Mouse (Mus musculus): Measurements from ENCODE around the gene Cd200r1. TPM values are rescaled to one million over a fixed set of nuclear protein-coding genes. Genes with fewer than 3 reads are reported as not detected.

Cd200r1 gene
- polyA plus RNA-seq, 1 experiment from 2014 or later, result 3.9 TPM

DNA sequence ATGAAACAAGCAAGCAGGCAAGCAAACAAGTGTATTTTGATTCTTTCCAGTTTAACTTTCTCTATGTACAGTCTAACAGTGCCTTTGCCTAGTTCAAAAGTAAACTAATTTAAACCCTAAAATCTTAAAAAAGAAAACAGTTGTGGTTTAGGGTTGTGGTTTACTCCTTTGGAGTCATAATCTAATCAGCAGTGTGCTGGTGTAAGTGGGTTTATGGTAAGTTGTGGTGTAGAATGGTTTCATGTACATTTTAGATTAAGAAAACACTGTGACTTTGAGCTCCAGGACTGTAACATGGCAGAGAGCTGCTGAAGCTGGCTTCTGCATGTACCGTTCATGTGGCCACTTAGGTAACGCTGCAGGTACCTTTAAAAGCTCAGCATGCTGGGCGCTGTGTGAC is 38.0 kb upstream of the Cd200r1 start:
- Histone ChIP-seq H3K27me3 (replicated peaks) (no peaks in the 10 kb centered on the region), H3K9ac (no peak overlapping the region), H3K9me3 (replicated peaks) (no peaks in the 10 kb centered on the region), H3K36me3 (peaks cover 54% of the 10 kb centered on the region), H3K4me1 (peaks cover 45% of the 10 kb centered on the region), H3K4me2 (no peak overlapping the region), H3K4me3 (no peak overlapping the region), H3K27ac (no peak overlapping the region)
- no peak for ATAC-seq
- 68% methylated on average over 3 of the region's 3 CpGs for WGBS (ENCODE audit: insufficient replicate concordance)

DNA sequence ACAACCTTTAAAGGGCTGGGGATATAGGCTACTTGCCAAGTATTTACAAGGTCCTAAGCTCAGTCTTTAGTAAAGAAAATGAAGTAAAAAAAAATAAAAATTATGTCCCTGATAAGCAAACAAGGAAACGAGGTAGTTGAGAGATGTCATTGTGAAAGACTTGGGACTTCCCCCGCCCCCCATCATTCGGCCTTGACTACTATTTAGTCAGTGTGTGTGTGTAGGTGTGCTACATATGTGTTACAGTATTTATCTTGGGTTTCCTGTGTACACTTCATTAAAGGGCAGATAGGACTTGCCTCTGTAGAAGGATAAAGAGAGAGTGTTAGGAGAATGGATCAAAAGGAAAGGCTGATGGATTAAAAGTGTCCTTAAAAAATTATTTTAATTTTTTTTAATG is 31.5 kb upstream of the Cd200r1 start:
- H3K9ac ChIP-seq, result no peak overlapping the region
- no peaks in the 10 kb centered on the region for H3K9me3 ChIP-seq (replicated peaks)
- H3K27ac ChIP-seq, result no peak overlapping the region
- H3K36me3 ChIP-seq, result peaks cover 100% of the 10 kb centered on the region
- no peak for ATAC-seq
- no peaks in the 10 kb centered on the region for H3K4me1 ChIP-seq
- WGBS (ENCODE audit: insufficient replicate concordance), result 66% methylated on average over 3 of the region's 3 CpGs
- no peak overlapping the region for H3K4me2 ChIP-seq
- H3K4me3 ChIP-seq, result no peak overlapping the region
- no peaks in the 10 kb centered on the region for H3K27me3 ChIP-seq (replicated peaks)

GRCm38 (mm10) chr16:44735676-44736075 is 29.9 kb upstream of the Cd200r1 start:
- no peak overlapping the region for H3K9ac ChIP-seq
- ATAC-seq, result no peak
- H3K36me3 ChIP-seq, result peaks cover 96% of the 10 kb centered on the region
- no peak overlapping the region for H3K4me2 ChIP-seq
- H3K4me3 ChIP-seq, result no peak overlapping the region
- WGBS (ENCODE audit: insufficient replicate concordance), result 83% methylated on average over 5 of the region's 5 CpGs
- H3K27ac ChIP-seq, result no peak overlapping the region
- no peaks in the 10 kb centered on the region for H3K9me3 ChIP-seq (replicated peaks)
- H3K4me1 ChIP-seq, result no peaks in the 10 kb centered on the region
- H3K27me3 ChIP-seq (replicated peaks), result no peaks in the 10 kb centered on the region

- Histone ChIP-seq H3K27me3 (replicated peaks) (no peaks in the 10 kb centered on the region), H3K36me3 (peaks cover 95% of the 10 kb centered on the region), H3K9ac (no peak overlapping the region), H3K27ac (no peak overlapping the region), H3K4me2 (no peak overlapping the region), H3K4me3 (no peak overlapping the region), H3K4me1 (no peaks in the 10 kb centered on the region), H3K9me3 (replicated peaks) (no peaks in the 10 kb centered on the region)
- WGBS (ENCODE audit: insufficient replicate concordance), result 80% methylated on average over 4 of the region's 4 CpGs
- ATAC-seq, result no peak
Measured at GRCm38 (mm10) chr16:44736118-44736517, 29.4 kb upstream of the Cd200r1 start.

DNA sequence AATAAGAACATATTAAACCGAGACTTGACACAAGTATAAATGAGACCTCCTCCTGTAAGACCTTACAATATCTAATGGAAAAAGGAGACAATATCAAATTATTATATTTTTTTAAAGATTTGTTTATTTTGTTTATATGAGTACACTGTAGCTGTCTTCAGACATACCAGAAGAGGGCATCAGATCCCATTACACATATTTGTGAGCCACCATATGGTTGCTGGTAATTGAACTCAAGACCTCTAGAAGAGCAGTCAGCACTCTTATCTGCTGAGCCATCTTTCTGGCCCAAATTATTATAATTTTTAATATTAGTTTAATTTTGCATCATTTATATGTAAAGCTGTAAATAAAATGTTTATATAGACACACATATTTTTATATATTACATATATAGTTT is 22.8 kb upstream of the Cd200r1 start:
- Histone ChIP-seq H3K4me3 (no peak overlapping the region), H3K4me2 (no peak overlapping the region), H3K27ac (no peak overlapping the region), H3K9me3 (replicated peaks) (no peaks in the 10 kb centered on the region), H3K27me3 (replicated peaks) (no peaks in the 10 kb centered on the region), H3K36me3 (peaks cover 43% of the 10 kb centered on the region), H3K9ac (no peak overlapping the region), H3K4me1 (peaks cover 20% of the 10 kb centered on the region)
- no peak for ATAC-seq
- 76% methylated on average over 1 of the region's 1 CpGs for WGBS (ENCODE audit: insufficient replicate concordance)

DNA sequence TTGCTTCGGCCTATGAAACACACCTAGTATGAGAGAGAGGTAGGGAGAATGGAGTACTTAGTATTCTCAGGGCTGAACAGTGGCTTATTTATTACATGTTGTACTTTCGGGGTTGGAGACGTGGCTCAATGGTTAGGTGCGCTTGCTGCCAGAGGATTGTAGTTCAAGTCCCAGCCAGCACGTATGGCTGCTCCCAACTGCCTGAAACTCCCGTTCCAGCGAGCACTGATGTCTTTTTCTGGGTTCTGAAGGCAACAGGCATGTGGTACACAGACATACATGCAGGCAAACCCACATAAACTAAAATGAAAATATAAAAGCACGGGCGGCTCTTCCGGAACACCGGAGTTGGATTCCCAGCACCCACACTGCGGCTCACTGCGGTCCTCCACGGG is 20.1 kb upstream of the Cd200r1 start:
- Histone ChIP-seq H3K27ac (peak overlapping the region; percentile 92), H3K4me2 (peak overlapping the region; percentile 86), H3K4me1 (peaks cover 33% of the 10 kb centered on the region), H3K9ac (peak overlapping the region; percentile 81), H3K27me3 (replicated peaks) (no peaks in the 10 kb centered on the region), H3K36me3 (peaks cover 18% of the 10 kb centered on the region), H3K9me3 (replicated peaks) (no peaks in the 10 kb centered on the region), H3K4me3 (peak overlapping the region; percentile 77)
- WGBS (ENCODE audit: insufficient replicate concordance), result 6% methylated on average over 14 of the region's 14 CpGs
- peak; percentile 37; the same call in 1 of the 2 replicates for ATAC-seq

DNA sequence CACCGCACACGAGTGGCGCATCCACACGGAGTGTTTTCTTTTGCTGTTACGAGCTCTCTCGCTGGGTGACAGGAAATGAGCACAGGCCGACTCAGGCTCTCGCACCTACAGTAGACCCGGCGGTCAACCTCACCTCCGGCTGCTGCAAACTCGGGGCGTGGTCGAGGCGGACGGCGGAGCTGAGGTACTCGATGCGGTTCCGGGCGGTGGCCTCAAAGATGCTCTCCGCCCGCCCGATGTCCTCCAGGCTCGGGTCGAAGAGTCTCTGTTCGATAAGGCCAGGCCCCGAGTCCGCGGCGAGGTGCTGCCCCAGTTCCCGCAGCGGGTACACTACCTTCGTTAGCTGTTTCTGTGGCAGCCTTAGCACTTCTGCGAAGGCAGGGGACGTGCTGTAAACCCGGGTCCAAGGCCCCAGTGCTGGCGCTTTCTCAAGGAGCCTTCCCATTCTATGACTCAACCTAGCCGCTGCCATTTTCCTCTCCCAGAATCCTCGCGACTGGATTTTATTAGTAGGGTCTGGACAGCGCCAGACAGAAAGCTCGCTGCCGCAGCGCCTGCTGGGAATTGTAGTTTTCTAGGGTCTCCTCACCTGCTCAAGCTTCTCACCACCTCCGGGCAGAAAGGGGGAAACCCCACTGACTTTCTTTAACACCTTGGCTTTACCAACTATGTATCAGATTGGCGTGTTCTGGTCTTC is 19.5 kb upstream of the Cd200r1 start, which contains the start of gene Gtpbp8:
TSS of gene Gtpbp8 (minus strand) at position 498 of the 697 bp plus-strand sequence.
- peaks cover 33% of the 10 kb centered on the region for H3K4me1 ChIP-seq
- WGBS (ENCODE audit: insufficient replicate concordance), result 1% methylated on average over 47 of the region's 47 CpGs
- H3K9me3 ChIP-seq (replicated peaks), result no peaks in the 10 kb centered on the region
- H3K36me3 ChIP-seq, result peaks cover 14% of the 10 kb centered on the region
- ATAC-seq, result peak; percentile 95
- peak within 1 kb of the TSS; percentile 86 for H3K4me2 ChIP-seq
- H3K27ac ChIP-seq, result peak within 1 kb of the TSS; percentile 92
- H3K4me3 ChIP-seq, result peak within 1 kb of the TSS; percentile 77
- H3K9ac ChIP-seq, result peak within 1 kb of the TSS; percentile 81
- no peaks in the 10 kb centered on the region for H3K27me3 ChIP-seq (replicated peaks)

DNA sequence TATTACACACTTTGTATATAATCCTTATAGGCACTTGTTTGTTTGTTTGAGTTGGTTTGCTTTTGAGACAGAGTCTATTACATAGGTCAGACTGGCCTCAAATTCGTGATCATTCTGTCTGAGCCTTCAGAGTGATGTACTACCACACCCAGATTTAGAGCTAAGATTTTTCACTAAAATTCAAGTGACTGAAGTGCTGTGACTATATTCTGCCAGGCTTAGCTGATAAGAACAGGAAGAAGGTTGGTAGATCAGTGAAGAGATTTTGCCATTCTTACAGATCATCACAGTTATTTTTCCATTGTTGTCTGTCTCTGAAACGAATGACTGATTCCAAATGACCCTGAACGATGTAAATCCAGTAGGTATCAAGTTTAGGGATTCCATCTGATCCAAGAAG is 17.5 kb upstream of the Cd200r1 start:
- H3K4me2 ChIP-seq, result no peak overlapping the region
- no peak for ATAC-seq
- no peak overlapping the region for H3K27ac ChIP-seq
- no peak overlapping the region for H3K9ac ChIP-seq
- no peak overlapping the region for H3K4me3 ChIP-seq
- no peaks in the 10 kb centered on the region for H3K27me3 ChIP-seq (replicated peaks)
- H3K9me3 ChIP-seq (replicated peaks), result no peaks in the 10 kb centered on the region
- peaks cover 3% of the 10 kb centered on the region; the same call in 1 of the 2 replicates for H3K36me3 ChIP-seq
- peaks cover 33% of the 10 kb centered on the region for H3K4me1 ChIP-seq
- 50% methylated on average over 3 of the region's 3 CpGs for WGBS (ENCODE audit: insufficient replicate concordance)

DNA sequence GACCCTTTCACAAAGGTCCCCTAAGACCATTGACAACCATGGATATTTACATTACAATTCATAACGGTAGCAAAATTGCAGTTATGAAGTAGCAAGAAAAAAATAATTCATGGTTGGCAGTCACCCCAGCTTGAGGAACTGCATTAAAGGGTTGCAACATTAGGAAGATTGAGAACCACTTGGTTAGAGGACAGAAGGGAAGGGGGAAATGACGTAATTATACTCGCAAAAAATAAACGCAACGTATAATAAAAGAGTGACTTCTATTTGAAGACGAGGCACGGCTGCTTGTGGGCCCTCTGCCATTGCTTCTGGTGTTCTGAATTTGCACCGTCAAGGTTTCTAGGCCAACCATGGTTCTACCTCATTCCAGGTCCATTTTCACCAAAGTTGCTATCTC is 7.8 kb upstream of the Cd200r1 start:
- Histone ChIP-seq H3K9me3 (replicated peaks) (no peaks in the 10 kb centered on the region), H3K4me1 (no peaks in the 10 kb centered on the region), H3K27ac (no peak overlapping the region), H3K36me3 (no peaks in the 10 kb centered on the region), H3K27me3 (replicated peaks) (no peaks in the 10 kb centered on the region), H3K4me3 (no peak overlapping the region), H3K9ac (no peak overlapping the region), H3K4me2 (no peak overlapping the region)
- 73% methylated on average over 8 of the region's 8 CpGs for WGBS (ENCODE audit: insufficient replicate concordance)
- ATAC-seq, result no peak

DNA sequence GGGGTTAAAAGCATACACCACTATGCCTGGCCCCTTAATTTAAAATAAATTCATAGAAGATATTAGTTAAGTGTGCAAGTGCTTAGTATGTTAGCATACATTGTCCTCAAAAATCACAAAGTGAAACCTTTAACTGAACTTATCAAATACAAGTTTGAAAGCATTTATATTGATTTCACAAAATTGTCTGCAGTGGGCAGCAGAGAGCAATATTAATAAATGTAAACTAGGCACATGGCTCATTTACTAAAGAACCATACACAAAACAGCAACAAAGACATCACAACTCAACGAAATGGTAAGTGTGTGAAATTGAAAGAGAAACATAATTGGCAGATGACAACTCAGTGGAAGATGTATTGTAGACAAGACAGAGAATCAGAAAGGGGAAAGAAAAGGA is 3.7 kb upstream of the Cd200r1 start:
- Histone ChIP-seq H3K4me3 (no peak overlapping the region), H3K9me3 (replicated peaks) (no peaks in the 10 kb centered on the region), H3K9ac (no peak overlapping the region), H3K36me3 (no peaks in the 10 kb centered on the region), H3K27me3 (replicated peaks) (no peaks in the 10 kb centered on the region), H3K4me1 (peaks cover 20% of the 10 kb centered on the region; the same call in 1 of the 2 replicates), H3K27ac (no peak overlapping the region), H3K4me2 (no peak overlapping the region)
- WGBS (ENCODE audit: insufficient replicate concordance), result 24% methylated on average over 1 of the region's 1 CpGs
- no peak for ATAC-seq

DNA sequence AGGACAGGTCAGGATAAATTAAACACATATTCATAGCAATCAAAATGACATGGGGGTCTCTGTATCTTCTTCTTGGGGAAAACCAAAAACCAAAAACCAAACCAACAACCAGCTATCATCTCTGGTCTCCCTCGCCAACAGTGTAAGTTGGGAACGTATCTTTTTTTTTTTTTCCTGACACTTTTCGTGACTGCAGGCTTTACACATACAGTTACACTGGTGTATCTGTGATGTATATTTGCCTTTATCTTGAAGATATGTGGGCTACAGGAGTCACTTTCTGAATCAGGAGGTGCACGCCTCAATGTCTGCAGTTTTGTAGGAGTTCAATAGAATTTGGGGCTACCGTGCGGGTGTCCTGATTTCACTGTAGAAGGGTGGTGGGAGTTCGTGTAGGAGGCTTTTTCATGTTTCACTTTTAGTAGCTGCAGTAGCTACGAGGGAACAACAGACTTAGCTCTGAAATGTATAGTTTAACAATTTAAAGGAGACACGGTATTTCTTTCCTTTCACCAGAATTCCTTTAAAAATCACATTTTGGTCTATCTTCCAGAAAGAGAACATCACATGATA is 870 bp downstream of the Cd200r1 start:
- no peaks in the 10 kb centered on the region for H3K36me3 ChIP-seq

GRCm38 (mm10) chr16:44767506-44767905 is 2.0 kb downstream of the Cd200r1 start:
- H3K9ac ChIP-seq, result no peak overlapping the region
- ATAC-seq, result no peak
- H3K27me3 ChIP-seq (replicated peaks), result no peaks in the 10 kb centered on the region
- H3K4me2 ChIP-seq, result no peak overlapping the region
- H3K9me3 ChIP-seq (replicated peaks), result no peaks in the 10 kb centered on the region
- no peaks in the 10 kb centered on the region for H3K36me3 ChIP-seq
- H3K4me3 ChIP-seq, result no peak overlapping the region
- WGBS (ENCODE audit: insufficient replicate concordance), result 66% methylated on average over 7 of the region's 7 CpGs
- H3K27ac ChIP-seq, result no peak overlapping the region
- peaks cover 32% of the 10 kb centered on the region; the same call in 1 of the 2 replicates for H3K4me1 ChIP-seq

More for the DNA sequence above, 870 bp downstream of the Cd200r1 start:
- Histone ChIP-seq H3K9ac (peak overlapping the region; percentile 58; the same call in 1 of the 2 replicates), H3K27ac (no peak overlapping the region), H3K4me2 (peak overlapping the region; percentile 71), H3K4me3 (peak overlapping the region; percentile 58), H3K4me1 (peaks cover 30% of the 10 kb centered on the region; the same call in 1 of the 2 replicates), H3K9me3 (replicated peaks) (no peaks in the 10 kb centered on the region), H3K27me3 (replicated peaks) (no peaks in the 10 kb centered on the region)
- ATAC-seq, result no peak
- WGBS (ENCODE audit: insufficient replicate concordance), result 32% methylated on average over 9 of the region's 9 CpGs

Data from liver, embryonic 12.5 days (tissue).